ENCODE assay signal across 12 mouse cellular contexts in the genomic region with DNA sequence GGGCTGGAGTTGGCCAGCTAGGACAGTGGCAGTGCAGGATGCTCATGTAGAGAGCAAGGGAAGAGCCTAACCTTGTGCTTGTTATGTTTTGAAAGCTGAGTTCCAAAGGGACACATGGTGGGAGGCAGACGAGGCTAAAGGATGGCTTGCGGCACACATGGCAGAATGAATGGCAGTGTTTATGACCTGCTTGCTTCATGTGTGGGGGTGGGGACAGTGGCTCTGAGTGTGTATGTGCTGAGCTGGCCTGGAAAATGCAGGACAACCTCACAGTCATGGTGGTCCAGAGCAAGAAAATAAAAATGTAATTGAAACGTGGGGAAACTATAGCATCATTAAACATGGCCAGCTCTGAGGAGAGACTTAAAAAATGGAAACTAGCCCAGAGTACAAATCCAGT.
"Had no signal": no experiment of that assay in that cellular context is flagged by ENCODE, and none has a peak within 500 bp of the region (broad histone marks: within the 10 kb centered on the region; RNA-seq: fewer than 3 reads in every experiment).

No protein-coding gene starts in this region.

- H3K9ac ChIP-seq: limb, embryonic 12.5 days; liver, embryonic 15.5 days; midbrain, embryonic 15.5 days had no signal

- H3K4me3 ChIP-seq: left cerebral cortex, adult 2 months; limb, embryonic 12.5 days; liver, embryonic 15.5 days; midbrain, embryonic 15.5 days had no signal

- H3K27me3 ChIP-seq: limb, embryonic 12.5 days; liver, embryonic 15.5 days; midbrain, embryonic 15.5 days had no signal

- ATAC-seq: lung, postnatal 0 days; midbrain, embryonic 15.5 days had no signal

- H3K27ac ChIP-seq: left cerebral cortex, adult 2 months; limb, embryonic 12.5 days; liver, embryonic 15.5 days; midbrain, embryonic 15.5 days; stomach, postnatal 0 days had no signal

- H3K36me3 ChIP-seq: limb, embryonic 12.5 days; liver, embryonic 15.5 days; midbrain, embryonic 15.5 days had no signal

- H3K9me3 ChIP-seq: limb, embryonic 12.5 days; liver, embryonic 15.5 days; midbrain, embryonic 15.5 days had no signal

- H3K4me1 ChIP-seq: liver, embryonic 15.5 days had no signal

- H3K4me2 ChIP-seq: limb, embryonic 12.5 days; liver, embryonic 11.5 days; liver, embryonic 15.5 days; midbrain, embryonic 11.5 days; midbrain, embryonic 15.5 days had no signal

- DNase-seq: kidney, adult 11 months; lung, adult 2 months; lung, postnatal 4 days; thymus, postnatal 4 days had no signal
